Mouse (Mus musculus) fat pad, adult 2 months (tissue): ENCODE results near the gene Hoxd4.

Experiments
- DNase-seq: peaks from one replicate; pipeline ENCODE4 v3.0.0-alpha.2; 2011; ENCODE audit warnings: low read depth, low spot score; ENCODE audit errors: extremely low read depth

Hoxd4 gene

GRCm38 (mm10) chr2:74704393-74704998 lies 7.2 kb upstream of the Hoxd4 start, which contains the start of gene Hoxd8:
TSS of gene Hoxd8 (plus strand) at chr2:74704615.
- no peak for DNase-seq

DNA sequence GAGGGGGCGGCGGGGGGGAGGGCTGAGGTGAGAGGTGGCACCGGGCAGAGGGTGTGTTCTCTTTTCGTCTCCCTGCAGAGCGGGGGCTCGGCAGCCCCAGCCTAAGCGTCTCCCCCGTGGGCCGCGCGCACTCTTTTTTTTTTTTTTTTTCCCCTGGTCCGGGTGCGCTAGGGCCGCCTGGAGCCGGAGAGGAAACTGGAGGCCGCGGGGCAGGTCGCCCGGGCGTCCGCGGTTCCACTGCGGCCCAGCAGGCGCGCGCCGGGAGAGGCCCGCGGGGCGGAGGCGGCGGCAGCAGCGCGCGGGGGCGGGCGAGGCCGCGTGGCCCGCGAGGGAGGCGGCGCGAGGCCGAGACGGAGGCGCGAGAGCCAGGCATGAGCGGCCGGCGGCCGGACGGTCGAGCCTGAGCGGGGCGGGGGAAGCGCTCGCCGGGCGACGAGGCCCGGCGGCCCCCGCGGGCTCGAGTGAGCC lies 6.7 kb upstream of the Hoxd4 start:
- no peak for DNase-seq

DNA sequence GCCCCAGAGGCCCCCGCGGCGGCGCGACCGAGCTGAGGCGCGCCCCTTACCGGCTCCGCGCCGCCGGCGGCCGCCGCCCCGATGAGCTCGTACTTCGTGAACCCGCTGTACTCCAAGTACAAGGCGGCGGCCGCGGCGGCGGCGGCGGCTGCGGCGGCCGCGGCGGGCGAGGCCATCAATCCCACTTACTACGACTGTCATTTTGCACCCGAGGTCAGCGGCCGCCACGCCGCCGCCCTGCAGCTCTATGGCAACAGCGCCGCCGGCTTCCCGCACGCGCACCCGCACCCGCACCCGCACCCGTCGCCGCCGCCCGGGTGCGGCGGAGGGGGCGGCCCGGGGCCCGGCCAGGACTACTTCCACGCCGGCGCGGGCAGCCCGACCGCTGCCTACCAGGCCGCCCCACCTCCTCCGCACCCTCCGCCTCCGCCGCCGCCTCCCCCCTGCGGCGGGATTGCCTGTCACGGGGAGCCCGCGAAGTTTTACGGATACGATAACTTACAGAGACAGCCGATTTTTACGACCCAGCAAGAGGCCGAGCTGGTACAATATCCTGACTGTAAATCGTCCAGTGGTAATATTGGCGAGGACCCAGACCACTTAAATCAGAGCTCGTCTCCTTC lies 6.2 kb upstream of the Hoxd4 start:
- no peak for DNase-seq

DNA sequence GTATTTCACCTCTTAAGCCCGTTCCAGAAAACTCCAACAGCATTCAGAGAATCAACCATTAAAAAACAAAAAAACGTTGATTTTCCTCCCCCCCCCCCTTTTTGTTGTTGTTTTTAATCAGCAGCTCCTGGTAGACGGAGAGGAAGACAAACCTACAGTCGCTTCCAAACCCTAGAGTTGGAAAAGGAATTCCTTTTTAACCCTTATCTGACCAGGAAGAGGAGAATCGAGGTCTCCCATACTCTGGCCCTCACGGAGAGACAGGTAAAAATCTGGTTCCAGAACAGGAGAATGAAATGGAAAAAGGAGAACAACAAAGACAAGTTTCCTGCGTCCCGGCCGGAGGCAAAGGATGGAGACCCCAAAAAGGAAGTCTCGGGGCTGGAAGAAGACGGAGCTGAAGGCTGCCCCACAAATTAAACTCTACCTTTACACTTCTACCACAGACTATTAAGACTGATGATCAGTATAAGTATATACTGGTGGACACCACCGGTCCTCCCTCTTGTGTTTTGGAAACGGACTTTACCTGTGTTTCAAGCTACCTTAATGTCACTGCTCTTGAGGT lies 5.3 kb upstream of the Hoxd4 start:
- no peak for DNase-seq

GRCm38 (mm10) chr2:74707599-74707998 lies 4.1 kb upstream of the Hoxd4 start:
- no peak for DNase-seq

DNA sequence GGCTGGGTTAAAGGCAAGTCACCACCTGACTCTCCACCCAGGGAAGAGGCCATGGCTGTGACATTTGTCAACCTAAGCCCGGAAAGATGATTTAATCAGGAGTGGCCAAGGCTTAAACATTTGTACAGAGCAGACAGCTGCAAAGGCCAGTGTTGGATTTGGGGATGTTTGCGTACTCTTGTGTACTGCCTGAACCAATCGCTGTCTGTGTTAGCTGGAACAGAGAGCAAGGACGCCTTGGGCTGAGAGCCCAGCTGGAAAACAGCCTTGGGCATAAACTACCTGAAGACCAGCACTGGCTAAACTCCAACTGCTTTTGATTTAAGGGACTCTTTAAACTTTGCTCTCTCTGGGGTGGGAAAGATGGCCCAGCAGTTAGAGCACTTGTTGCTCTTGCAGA lies 3.1 kb upstream of the Hoxd4 start:
- no peak for DNase-seq

GRCm38 (mm10) chr2:74709465-74710419 lies 2.0 kb upstream of the Hoxd4 start:
- DNase-seq = no peak

- no peak for DNase-seq
Observed at GRCm38 (mm10) chr2:74710929-74711543, 693 bp upstream of the Hoxd4 start.

DNA sequence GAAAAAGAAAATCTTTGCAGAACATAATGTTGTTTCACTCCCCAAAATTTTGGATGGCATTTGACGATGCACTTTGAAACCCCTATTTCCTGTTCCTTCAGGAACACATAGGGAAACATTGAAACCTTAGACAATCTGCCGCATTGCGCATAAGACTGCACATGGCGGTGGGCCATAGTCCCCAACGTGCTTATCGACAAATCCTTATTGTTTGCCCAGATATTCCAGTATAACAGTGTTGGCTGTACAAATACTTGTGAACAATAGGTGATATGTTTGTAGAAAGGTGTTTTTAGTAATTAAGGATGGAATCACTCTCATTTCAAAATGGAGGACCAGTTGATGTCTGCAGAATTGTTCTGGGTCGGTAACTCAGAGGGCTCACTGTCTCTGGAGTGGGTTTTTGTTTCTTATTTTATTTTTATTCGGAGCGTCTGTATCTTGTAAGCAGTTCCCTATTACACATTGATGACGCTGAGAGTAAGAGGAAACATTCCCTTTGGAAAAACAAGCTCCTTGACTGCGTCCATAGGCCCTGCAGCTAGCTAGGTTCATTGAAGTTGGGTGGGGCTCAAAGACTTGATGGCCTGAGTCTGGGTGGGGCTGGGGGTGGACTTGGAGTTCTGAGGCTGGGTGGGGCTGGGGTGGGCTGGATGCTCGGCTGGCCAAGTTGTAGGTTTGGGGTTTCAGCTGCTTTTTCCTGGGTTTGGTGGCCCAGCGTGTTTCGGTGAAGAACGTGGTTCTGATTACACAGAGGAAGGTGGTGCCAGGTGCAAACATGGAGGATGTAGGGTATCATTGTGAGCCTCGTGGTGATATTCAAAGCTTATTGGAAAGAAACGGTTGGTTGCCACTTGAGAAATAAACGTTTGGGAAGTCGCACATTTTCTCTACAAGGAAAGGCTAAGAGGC lies 1.8 kb downstream of the Hoxd4 start:
- no peak for DNase-seq

DNA sequence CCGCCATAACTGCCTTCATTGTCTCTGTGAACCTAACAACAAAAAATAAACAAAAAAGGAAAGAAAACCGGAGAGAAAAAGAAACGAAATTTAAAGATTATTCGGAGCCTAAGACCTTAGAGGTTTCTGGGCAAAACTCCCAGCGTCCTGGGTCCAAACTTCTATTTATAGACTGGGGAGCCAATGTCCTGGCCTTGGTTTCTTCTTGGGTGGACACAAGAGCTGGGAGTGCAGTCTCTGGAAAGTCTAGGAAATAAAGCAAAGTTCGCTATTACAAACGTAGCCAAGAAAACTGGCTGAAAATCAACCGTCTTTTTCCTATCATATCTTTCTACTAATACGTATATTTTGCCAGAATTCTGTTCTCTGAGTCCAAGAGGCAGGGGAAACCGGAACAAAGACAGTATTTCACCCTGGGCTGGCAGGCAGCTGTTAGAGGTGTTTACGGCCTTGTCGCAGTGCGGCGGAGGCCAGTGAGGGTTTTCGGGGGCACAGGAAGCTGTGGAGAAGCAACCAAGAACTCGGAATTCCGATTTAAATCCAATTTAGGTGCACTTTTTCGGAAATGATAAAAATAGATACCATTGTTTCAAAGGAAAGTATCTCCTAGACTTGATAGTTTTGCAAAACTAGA lies 2.5 kb downstream of the Hoxd4 start:
- no peak for DNase-seq

- DNase-seq = no peak
Observed at GRCm38 (mm10) chr2:74714881-74715280, 3.2 kb downstream of the Hoxd4 start.

DNA sequence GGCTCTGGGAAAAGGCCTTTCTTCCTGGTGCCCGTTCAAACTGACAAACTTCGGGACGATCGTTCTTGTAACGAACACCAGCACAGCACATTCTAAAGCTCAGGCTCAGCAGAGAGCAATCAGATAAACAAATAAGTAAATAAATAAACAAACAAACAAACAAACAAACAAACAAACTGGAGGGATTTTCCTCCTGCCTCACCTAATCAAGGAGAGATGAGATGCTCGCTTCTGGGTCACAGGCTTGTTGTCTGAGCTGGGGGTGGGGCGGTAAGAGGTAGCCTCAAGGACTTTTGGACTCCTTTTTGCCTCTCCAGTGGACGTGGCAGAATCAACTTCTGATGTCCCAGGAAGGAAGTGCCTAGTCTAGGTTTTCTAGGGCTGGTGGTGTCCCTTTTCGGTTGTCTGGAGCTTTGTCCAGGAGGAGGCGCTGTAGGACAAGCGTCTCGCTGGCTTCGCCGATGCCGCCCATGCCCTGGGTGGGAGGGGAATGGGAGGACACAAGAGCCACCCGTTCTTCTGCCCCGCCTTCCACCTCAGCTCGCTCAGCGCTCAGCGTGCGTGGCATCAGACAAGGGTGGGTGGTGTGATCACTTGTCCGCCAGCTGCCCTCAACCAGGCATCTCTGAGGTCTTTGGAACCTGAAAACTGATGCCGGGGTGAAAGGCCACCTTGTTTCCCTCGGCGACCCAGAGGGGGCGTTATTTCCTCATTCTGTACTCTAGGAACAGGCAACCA lies 3.9 kb downstream of the Hoxd4 start:
- DNase-seq = no peak

DNA sequence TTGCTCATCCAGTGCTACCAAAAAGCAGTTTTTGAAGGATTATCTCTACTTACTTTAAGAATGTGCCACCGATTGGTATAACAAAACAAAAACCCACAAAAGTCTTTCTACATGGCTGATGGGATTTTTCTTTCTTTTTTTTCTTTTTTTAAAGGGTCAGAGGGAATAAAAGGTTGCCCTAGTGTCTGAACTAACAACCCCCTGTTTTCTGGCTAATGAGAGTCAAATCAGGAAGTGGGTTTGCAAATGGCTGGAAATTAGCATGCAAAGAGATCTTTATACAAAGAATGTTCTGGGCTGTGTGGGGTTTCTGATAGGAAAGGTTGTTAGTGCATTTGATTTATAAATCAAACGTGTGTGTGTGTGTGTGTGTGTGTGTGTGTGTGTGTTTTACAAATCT lies 8.7 kb downstream of the Hoxd4 start:
- no peak for DNase-seq

DNA sequence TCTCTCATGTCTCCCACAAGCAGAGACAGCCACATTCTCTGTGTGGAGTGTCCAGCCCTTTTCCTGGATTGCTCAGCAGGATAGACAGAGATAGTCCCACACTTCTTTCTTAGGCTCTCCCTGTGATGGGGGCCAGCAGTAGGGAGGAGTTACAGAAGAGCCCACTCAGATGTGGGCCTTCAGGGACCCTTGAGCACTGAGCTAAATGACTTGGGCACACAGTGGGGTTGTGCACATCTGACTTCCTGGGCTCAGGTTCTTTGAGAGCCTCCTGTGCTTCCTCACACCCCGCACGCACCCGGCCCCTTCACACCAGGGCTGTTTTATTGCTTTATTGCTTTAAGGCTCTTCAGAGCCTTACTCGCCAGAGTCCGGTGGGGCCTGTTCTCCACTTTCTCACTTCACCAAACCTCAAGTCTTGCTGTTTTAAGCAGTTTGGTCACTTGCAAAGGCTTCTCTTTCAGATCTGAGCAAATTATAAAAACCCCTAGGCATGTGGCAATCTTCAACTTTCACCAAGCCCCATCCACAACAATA lies 9.3 kb downstream of the Hoxd4 start:
- no peak for DNase-seq

GRCm38 (mm10) chr2:74721882-74722281 lies 10.2 kb downstream of the Hoxd4 start:
- no peak for DNase-seq

- DNase-seq = no peak
Observed at GRCm38 (mm10) chr2:74722949-74723348, 11.2 kb downstream of the Hoxd4 start.

DNA sequence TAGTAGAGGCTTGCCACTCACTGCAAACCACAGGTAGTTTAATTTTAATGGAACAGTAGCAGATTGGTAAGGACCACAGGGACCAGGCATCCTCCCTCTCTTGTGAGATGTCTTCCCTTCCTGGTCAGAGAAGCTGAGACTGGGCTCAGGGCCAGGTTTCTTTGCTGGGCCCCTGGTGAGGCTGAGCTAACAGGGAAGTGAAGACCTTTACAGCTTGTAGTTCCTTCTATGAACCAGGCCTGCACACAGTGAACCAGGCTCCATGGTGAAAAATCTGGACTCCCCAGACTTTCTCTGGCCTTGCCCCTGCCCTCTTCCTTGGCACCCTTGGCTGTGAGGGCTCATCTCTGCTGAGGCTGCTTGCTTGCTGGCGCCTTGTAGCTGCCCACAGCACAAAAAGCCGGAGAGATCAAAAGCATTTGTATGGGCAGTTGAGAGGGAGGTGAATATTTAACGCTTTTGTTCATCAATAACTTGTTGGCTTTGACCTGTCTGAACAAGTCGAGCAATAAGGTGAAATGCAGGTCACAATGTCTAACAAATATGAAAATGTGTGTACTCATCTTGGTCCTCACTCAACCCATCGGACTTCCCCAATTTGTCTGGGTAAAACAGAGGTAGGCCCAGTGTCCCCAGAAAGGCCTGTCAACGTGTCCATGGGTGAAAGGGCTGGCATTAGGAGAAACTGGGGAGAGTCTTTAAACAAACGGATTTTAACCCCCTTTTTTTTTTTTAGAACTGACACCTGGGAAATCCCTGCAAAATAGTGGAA lies 12.7 kb downstream of the Hoxd4 start:
- DNase-seq = no peak

DNA sequence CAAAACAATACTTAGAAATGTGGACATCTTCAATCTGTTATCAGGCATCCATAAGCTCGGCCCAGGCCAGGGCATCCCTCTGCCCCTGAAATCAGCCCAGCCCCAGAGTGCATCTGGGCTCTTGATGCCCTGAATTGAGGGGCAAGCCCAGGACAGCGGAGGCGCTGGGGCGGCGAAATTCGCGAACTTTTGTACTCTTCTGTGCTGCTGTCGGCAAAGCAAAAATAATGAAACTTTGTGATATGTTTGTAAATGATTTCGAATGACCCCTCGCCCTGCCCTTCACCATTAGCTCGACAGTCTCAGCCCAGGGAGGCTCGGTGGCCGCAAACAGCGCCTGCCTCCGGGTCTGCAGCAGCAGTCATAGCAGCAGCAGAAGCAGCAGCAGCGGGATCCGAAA lies 13.4 kb downstream of the Hoxd4 start:
- DNase-seq = no peak
